Mouse (Mus musculus): Measurements from ENCODE around the gene Ssh2. TPM values are rescaled to one million over a fixed set of nuclear protein-coding genes. Genes with fewer than 3 reads are reported as not detected.

The Ssh2 gene
- polyA plus RNA-seq, 1 experiment: 0.47 TPM

- H3K27me3 ChIP-seq (ENCODE audit: control insufficient read depth): no peaks in the 10 kb centered on the region
- H3K36me3 ChIP-seq (ENCODE audit: control insufficient read depth): peaks cover 24% of the 10 kb centered on the region
- peaks cover 2% of the 10 kb centered on the region for H3K4me1 ChIP-seq (ENCODE audit: control insufficient read depth)
- H3K4me3 ChIP-seq (replicated peaks): no peak overlapping the region
- no peaks in the 10 kb centered on the region for H3K9me3 ChIP-seq (ENCODE audit: control insufficient read depth, low read length)
- no peak for TF ChIP-seq TAL1 (IDR thresholded peaks at IDR 0.05; ENCODE audit: low read length)
These were observed 220.9 kb downstream of the Ssh2 start for GRCm38 (mm10) chr11:77437026-77437425.

- no peaks in the 10 kb centered on the region for H3K9me3 ChIP-seq (ENCODE audit: control insufficient read depth, low read length)
- H3K4me3 ChIP-seq (replicated peaks): no peak overlapping the region
- peaks cover 32% of the 10 kb centered on the region for H3K36me3 ChIP-seq (ENCODE audit: control insufficient read depth)
- H3K27me3 ChIP-seq (ENCODE audit: control insufficient read depth): no peaks in the 10 kb centered on the region
- H3K4me1 ChIP-seq (ENCODE audit: control insufficient read depth): peaks cover 2% of the 10 kb centered on the region
- TF ChIP-seq TAL1 (IDR thresholded peaks at IDR 0.05; ENCODE audit: low read length): no peak
- TF ChIP-seq GATA1 (IDR thresholded peaks at IDR 0.05; ENCODE audit: low read length): no peak
These were observed 224.0 kb downstream of the Ssh2 start for GRCm38 (mm10) chr11:77440081-77440480.

GRCm38 (mm10) chr11:77441020-77441419 is 224.9 kb downstream of the Ssh2 start:
- no peaks in the 10 kb centered on the region for H3K9me3 ChIP-seq (ENCODE audit: control insufficient read depth, low read length)
- no peaks in the 10 kb centered on the region for H3K27me3 ChIP-seq (ENCODE audit: control insufficient read depth)
- peaks cover 35% of the 10 kb centered on the region for H3K36me3 ChIP-seq (ENCODE audit: control insufficient read depth)
- no peak for TF ChIP-seq GATA1 (IDR thresholded peaks at IDR 0.05; ENCODE audit: low read length)
- no peak for TF ChIP-seq TAL1 (IDR thresholded peaks at IDR 0.05; ENCODE audit: low read length)
- no peak overlapping the region for H3K4me3 ChIP-seq (replicated peaks)
- peaks cover 7% of the 10 kb centered on the region for H3K4me1 ChIP-seq (ENCODE audit: control insufficient read depth)

- no peaks in the 10 kb centered on the region for H3K9me3 ChIP-seq (ENCODE audit: control insufficient read depth, low read length)
- H3K4me3 ChIP-seq (replicated peaks): no peak overlapping the region
- TF ChIP-seq GATA1 (IDR thresholded peaks at IDR 0.05; ENCODE audit: low read length) (no peak), TAL1 (IDR thresholded peaks at IDR 0.05; ENCODE audit: low read length) (no peak)
- H3K4me1 ChIP-seq (ENCODE audit: control insufficient read depth): peaks cover 21% of the 10 kb centered on the region
- peaks cover 36% of the 10 kb centered on the region for H3K36me3 ChIP-seq (ENCODE audit: control insufficient read depth)
- no peaks in the 10 kb centered on the region for H3K27me3 ChIP-seq (ENCODE audit: control insufficient read depth)
These were observed 226.4 kb downstream of the Ssh2 start for GRCm38 (mm10) chr11:77442186-77443170.

GRCm38 (mm10) chr11:77444939-77445338 is 228.9 kb downstream of the Ssh2 start:
- Histone ChIP-seq H3K4me1 (ENCODE audit: control insufficient read depth) (peaks cover 21% of the 10 kb centered on the region), H3K36me3 (ENCODE audit: control insufficient read depth) (peaks cover 38% of the 10 kb centered on the region), H3K4me3 (replicated peaks) (no peak overlapping the region), H3K9me3 (ENCODE audit: control insufficient read depth, low read length) (no peaks in the 10 kb centered on the region), H3K27me3 (ENCODE audit: control insufficient read depth) (no peaks in the 10 kb centered on the region)
- TF ChIP-seq GATA1 (IDR thresholded peaks at IDR 0.05; ENCODE audit: low read length): no peak
- no peak for TF ChIP-seq TAL1 (IDR thresholded peaks at IDR 0.05; ENCODE audit: low read length)

- Histone ChIP-seq H3K27me3 (ENCODE audit: control insufficient read depth) (no peaks in the 10 kb centered on the region), H3K4me1 (ENCODE audit: control insufficient read depth) (peaks cover 18% of the 10 kb centered on the region), H3K36me3 (ENCODE audit: control insufficient read depth) (peaks cover 30% of the 10 kb centered on the region), H3K9me3 (ENCODE audit: control insufficient read depth, low read length) (no peaks in the 10 kb centered on the region), H3K4me3 (replicated peaks) (no peak overlapping the region)
- TF ChIP-seq GATA1 (IDR thresholded peaks at IDR 0.05; ENCODE audit: low read length) (no peak), TAL1 (IDR thresholded peaks at IDR 0.05; ENCODE audit: low read length) (no peak)
These were observed 230.5 kb downstream of the Ssh2 start for GRCm38 (mm10) chr11:77446628-77447041.

- Histone ChIP-seq H3K4me3 (replicated peaks) (no peak overlapping the region), H3K9me3 (ENCODE audit: control insufficient read depth, low read length) (no peaks in the 10 kb centered on the region), H3K27me3 (ENCODE audit: control insufficient read depth) (no peaks in the 10 kb centered on the region), H3K4me1 (ENCODE audit: control insufficient read depth) (peaks cover 18% of the 10 kb centered on the region), H3K36me3 (ENCODE audit: control insufficient read depth) (peaks cover 30% of the 10 kb centered on the region)
- TF ChIP-seq GATA1 (IDR thresholded peaks at IDR 0.05; ENCODE audit: low read length): no peak
- no peak for TF ChIP-seq TAL1 (IDR thresholded peaks at IDR 0.05; ENCODE audit: low read length)
These were observed 233.1 kb downstream of the Ssh2 start for GRCm38 (mm10) chr11:77449224-77449623.

GRCm38 (mm10) chr11:77451670-77452069 is 235.6 kb downstream of the Ssh2 start:
- no peak for TF ChIP-seq TAL1 (IDR thresholded peaks at IDR 0.05; ENCODE audit: low read length)
- no peak for TF ChIP-seq GATA1 (IDR thresholded peaks at IDR 0.05; ENCODE audit: low read length)
- H3K36me3 ChIP-seq (ENCODE audit: control insufficient read depth): peaks cover 38% of the 10 kb centered on the region
- H3K27me3 ChIP-seq (ENCODE audit: control insufficient read depth): no peaks in the 10 kb centered on the region
- H3K9me3 ChIP-seq (ENCODE audit: control insufficient read depth, low read length): no peaks in the 10 kb centered on the region
- peaks cover 8% of the 10 kb centered on the region for H3K4me1 ChIP-seq (ENCODE audit: control insufficient read depth)
- no peak overlapping the region for H3K4me3 ChIP-seq (replicated peaks)

GRCm38 (mm10) chr11:77453388-77453787 is 237.3 kb downstream of the Ssh2 start:
- no peaks in the 10 kb centered on the region for H3K27me3 ChIP-seq (ENCODE audit: control insufficient read depth)
- TF ChIP-seq TAL1 (IDR thresholded peaks at IDR 0.05; ENCODE audit: low read length) (no peak), GATA1 (IDR thresholded peaks at IDR 0.05; ENCODE audit: low read length) (no peak)
- H3K4me3 ChIP-seq (replicated peaks): no peak overlapping the region
- H3K9me3 ChIP-seq (ENCODE audit: control insufficient read depth, low read length): no peaks in the 10 kb centered on the region
- H3K4me1 ChIP-seq (ENCODE audit: control insufficient read depth): no peaks in the 10 kb centered on the region
- peaks cover 38% of the 10 kb centered on the region for H3K36me3 ChIP-seq (ENCODE audit: control insufficient read depth)
